In the genomic region with DNA sequence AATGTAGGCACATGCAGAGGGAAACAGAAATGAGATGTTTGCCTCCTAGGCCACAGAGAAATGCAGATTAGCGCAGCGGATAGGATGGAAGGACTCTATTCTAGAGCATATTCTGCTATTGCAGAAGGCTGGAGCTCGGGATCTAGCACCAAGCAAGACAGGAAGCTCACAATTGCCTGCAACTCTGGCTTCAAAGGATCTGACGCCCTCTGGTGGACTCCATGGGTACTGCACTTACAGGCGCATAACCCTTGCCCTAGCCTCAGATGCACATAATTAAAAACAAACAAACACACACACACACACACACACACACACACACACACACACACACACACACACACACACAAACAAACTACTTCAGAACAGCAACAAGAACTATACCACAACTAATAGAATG, we compare ENCODE assay signal across 8 mouse cellular contexts.
DNase-seq lines count a peak whose midpoint lies in the region; ATAC-seq and TF ChIP-seq lines count a peak whose summit lies in the region.

No protein-coding gene starts in this region.

- H3K36me3 ChIP-seq in forebrain, postnatal 0 days (ENCODE audit: insufficient read depth): 0 out of 2 replicates have a peak, but pooled peaks cover 4% of the 10 kb centered on the region
- H3K36me3 ChIP-seq in forebrain, embryonic 15.5 days: no peaks in the 10 kb centered on the region
- no peaks in the 10 kb centered on the region for H3K36me3 ChIP-seq in midbrain, embryonic 14.5 days (ENCODE audit: control insufficient read depth, insufficient read depth, low read length)
- no peaks in the 10 kb centered on the region for H3K36me3 ChIP-seq in midbrain, embryonic 16.5 days (ENCODE audit: control insufficient read depth, insufficient read depth, low read length)

- no peaks in the 10 kb centered on the region for H3K9me3 ChIP-seq in forebrain, postnatal 0 days (ENCODE audit: low read length)
- no peaks in the 10 kb centered on the region for H3K9me3 ChIP-seq in forebrain, embryonic 15.5 days
- no peaks in the 10 kb centered on the region for H3K9me3 ChIP-seq in midbrain, embryonic 14.5 days (ENCODE audit: control insufficient read depth, low read length)
- H3K9me3 ChIP-seq in midbrain, embryonic 16.5 days (replicated peaks; ENCODE audit: control insufficient read depth, low read length, poor library complexity, severe bottlenecking): no peaks in the 10 kb centered on the region

- ATAC-seq in forebrain, postnatal 0 days: no peak
- no peak for ATAC-seq in forebrain, embryonic 15.5 days (replicated peaks)
- no peak for ATAC-seq in midbrain, embryonic 14.5 days (ENCODE audit: low FRiP score, low TSS enrichment)
- no peak for ATAC-seq in midbrain, embryonic 16.5 days
- ATAC-seq in monocyte, adult 5-6 weeks (replicated peaks; ENCODE audit: insufficient number of reproducible peaks, low FRiP score, low TSS enrichment, poor library complexity, severe bottlenecking): no peak

- H3K27me3 ChIP-seq in forebrain, postnatal 0 days (ENCODE audit: insufficient read depth, low read length): no peaks in the 10 kb centered on the region
- H3K27me3 ChIP-seq in forebrain, embryonic 15.5 days: no peaks in the 10 kb centered on the region
- no peaks in the 10 kb centered on the region for H3K27me3 ChIP-seq in midbrain, embryonic 14.5 days (ENCODE audit: control insufficient read depth, insufficient read depth, low read length)
- no peaks in the 10 kb centered on the region for H3K27me3 ChIP-seq in midbrain, embryonic 16.5 days (ENCODE audit: control insufficient read depth, insufficient read depth, low read depth, low read length)

- H3K4me2 ChIP-seq in forebrain, postnatal 0 days (ENCODE audit: low read depth): no peak overlapping the region
- H3K4me2 ChIP-seq in forebrain, embryonic 15.5 days (replicated peaks): no peak overlapping the region
- no peak overlapping the region for H3K4me2 ChIP-seq in midbrain, embryonic 14.5 days (ENCODE audit: low read length)
- no peak overlapping the region for H3K4me2 ChIP-seq in midbrain, embryonic 16.5 days (ENCODE audit: low read length)

- WGBS in forebrain, postnatal 0 days: 77% methylated on average over 5 of the region's 5 CpGs
- 75% methylated on average over 5 of the region's 5 CpGs for WGBS in forebrain, embryonic 15.5 days
- WGBS in midbrain, embryonic 14.5 days: 78% methylated on average over 5 of the region's 5 CpGs
- WGBS in midbrain, embryonic 16.5 days: 73% methylated on average over 5 of the region's 5 CpGs

- DNase-seq in forebrain, postnatal 0 days: peak; percentile 24
- DNase-seq in midbrain, embryonic 14.5 days: peak; percentile 42
- DNase-seq in embryo, embryonic 10.5 days (ENCODE audit: low spot score): peak; percentile 52
- DNase-seq in retina, postnatal 1 day: peak; percentile 52
- no peak for DNase-seq in right cerebral cortex, postnatal 10 days (ENCODE audit: low spot score in 2 of 2)

- peak; percentile 68 for TF ChIP-seq CTCF in forebrain, postnatal 0 days (IDR thresholded peaks at IDR 0.05; ENCODE audit: low read depth)

- no peaks in the 10 kb centered on the region for H3K4me1 ChIP-seq in forebrain, postnatal 0 days (ENCODE audit: insufficient read depth)
- H3K4me1 ChIP-seq in forebrain, embryonic 15.5 days: no peaks in the 10 kb centered on the region
- H3K4me1 ChIP-seq in midbrain, embryonic 14.5 days (ENCODE audit: control insufficient read depth, insufficient read depth, low read length): no peaks in the 10 kb centered on the region
- no peaks in the 10 kb centered on the region for H3K4me1 ChIP-seq in midbrain, embryonic 16.5 days (ENCODE audit: control insufficient read depth, insufficient read depth, low read length)

- H3K4me3 ChIP-seq in forebrain, postnatal 0 days (ENCODE audit: low read depth, low read length): no peak overlapping the region
- H3K4me3 ChIP-seq in forebrain, embryonic 15.5 days: no peak overlapping the region
- H3K4me3 ChIP-seq in midbrain, embryonic 14.5 days (replicated peaks; ENCODE audit: low read depth, low read length): no peak overlapping the region
- no peak overlapping the region for H3K4me3 ChIP-seq in midbrain, embryonic 16.5 days (ENCODE audit: low read depth, low read length)

- H3K27ac ChIP-seq in forebrain, postnatal 0 days (ENCODE audit: low read depth, low read length): no peak overlapping the region
- H3K27ac ChIP-seq in forebrain, embryonic 15.5 days (replicated peaks): no peak overlapping the region
- H3K27ac ChIP-seq in midbrain, embryonic 14.5 days (replicated peaks; ENCODE audit: low read depth, low read length): no peak overlapping the region
- H3K27ac ChIP-seq in midbrain, embryonic 16.5 days (ENCODE audit: low read length): no peak overlapping the region

- H3K9ac ChIP-seq in forebrain, postnatal 0 days: no peak overlapping the region
- H3K9ac ChIP-seq in forebrain, embryonic 15.5 days (replicated peaks): no peak overlapping the region
- H3K9ac ChIP-seq in midbrain, embryonic 14.5 days (replicated peaks; ENCODE audit: low read length): no peak overlapping the region
- no peak overlapping the region for H3K9ac ChIP-seq in midbrain, embryonic 16.5 days (ENCODE audit: low read depth, low read length)

Comparison
In these comparisons a context has a peak if more than half of its experiments do, and no peak if none do; other contexts are left out.
1. DNase-seq: peak in forebrain, postnatal 0 days (single experiment), midbrain, embryonic 14.5 days (single experiment), embryo, embryonic 10.5 days (single experiment) and retina, postnatal 1 day (single experiment); none in right cerebral cortex, postnatal 10 days (0 of 2).